Mouse (Mus musculus) thymus, adult 2 months (tissue): ENCODE results near the gene Utp18.

Source experiments
- CTCF ChIP-seq: fragments of 200-500 bp; IDR thresholded peaks from 2 replicates; pipeline ENCODE4 v1.5.1; 2012; ENCODE audit warnings: mild to moderate bottlenecking, control low read depth, low read length, moderate library complexity, borderline replicate concordance; ENCODE audit not compliant: control insufficient read depth, poor library complexity, insufficient read depth; ENCODE audit errors: extremely low read depth
- POLR2A ChIP-seq: fragments of 200-500 bp; IDR thresholded peaks from 2 replicates; pipeline ENCODE4 v1.6.1; 2012; ENCODE audit warnings: mild to moderate bottlenecking, low read length, control low read depth, moderate library complexity; ENCODE audit not compliant: control insufficient read depth, poor library complexity, insufficient read depth; ENCODE audit errors: extremely low read depth

- TF ChIP-seq POLR2A (no peak), CTCF (no peak)
These were observed 23.3 kb upstream of the Utp18 start for GRCm38 (mm10) chr11:93908829-93909228.
